Mouse (Mus musculus) myocyte (in vitro differentiated cells): ENCODE data around the gene Mzf1. TPM values are rescaled to one million over a fixed set of nuclear protein-coding genes. Genes with fewer than 3 reads are reported as not detected.

Source experiments
- H3K27me3 ChIP-seq: one replicate; pipeline ENCODE4 v1.6.1; 2011; ENCODE audit not compliant: control insufficient read depth, insufficient read depth, insufficient read length
- H3K36me3 ChIP-seq: one replicate; pipeline ENCODE4 v1.6.1; 2011; ENCODE audit not compliant: control insufficient read depth, insufficient read depth
- H3K4me2 ChIP-seq: one replicate; pipeline ENCODE4 v1.6.1; 2011; ENCODE audit warnings: low read depth, control low read depth
- H3K4me3 ChIP-seq: one replicate; pipeline ENCODE4 v1.5.1; 2011; ENCODE audit warnings: mild to moderate bottlenecking, control low read depth, moderate library complexity
- H3K79me2 ChIP-seq: one replicate; pipeline ENCODE4 v1.6.1; 2011; ENCODE audit not compliant: control insufficient read depth, insufficient read depth
- H3ac ChIP-seq: one replicate; pipeline ENCODE4 v1.6.1; 2011; ENCODE audit not compliant: control insufficient read depth, insufficient read length
- CEBPB ChIP-seq: IDR thresholded peaks from 2 replicates; pipeline ENCODE4 v1.6.1; 2011; ENCODE audit warnings: mild to moderate bottlenecking, moderate library complexity; ENCODE audit not compliant: poor library complexity, insufficient read depth, severe bottlenecking
- E2F4 ChIP-seq: IDR thresholded peaks from one replicate; pipeline ENCODE4 v1.6.1; 2011; ENCODE audit warnings: mild to moderate bottlenecking, control low read depth, moderate library complexity; ENCODE audit not compliant: insufficient read depth
- MAX ChIP-seq: IDR thresholded peaks from one replicate; pipeline ENCODE4 v1.6.1; 2011; ENCODE audit warnings: low read depth, mild to moderate bottlenecking, control low read depth
- MYOD1 ChIP-seq, 3 experiments: IDR thresholded peaks; one replicate each; pipeline ENCODE4 v1.6.1; 2011; ENCODE audit warnings: control low read depth in 2 of 3, low read depth in 2 of 3, mild to moderate bottlenecking in 2 of 3, moderate library complexity in 1 of 3; ENCODE audit not compliant: insufficient read length in 2 of 3, control insufficient read depth in 1 of 3
- MYOG ChIP-seq, 3 experiments: IDR thresholded peaks; one replicate each; pipeline ENCODE4 v1.6.1; 2011; ENCODE audit warnings: control low read depth in 2 of 3, low read depth in 2 of 3, mild to moderate bottlenecking in 2 of 3; ENCODE audit not compliant: insufficient read length in 2 of 3, control insufficient read depth in 1 of 3, insufficient read depth in 1 of 3
- POLR2A ChIP-seq: IDR thresholded peaks from one replicate; pipeline ENCODE4 v1.6.1; 2011; ENCODE audit warnings: low read depth, mild to moderate bottlenecking, control low read depth, moderate library complexity; ENCODE audit not compliant: insufficient read length
- POLR2AphosphoS2 ChIP-seq: IDR thresholded peaks from one replicate; pipeline ENCODE4 v1.6.1; 2011; ENCODE audit warnings: low read depth, control low read depth; ENCODE audit not compliant: insufficient read length
- REST ChIP-seq: IDR thresholded peaks from one replicate; pipeline ENCODE4 v1.6.1; 2011; ENCODE audit warnings: mild to moderate bottlenecking, control low read depth, moderate library complexity; ENCODE audit not compliant: insufficient read depth, insufficient read length
- SRF ChIP-seq: IDR thresholded peaks from one replicate; pipeline ENCODE4 v1.6.1; 2011; ENCODE audit warnings: low read depth; ENCODE audit not compliant: control insufficient read depth, insufficient read length
- TCF12 ChIP-seq: IDR thresholded peaks from one replicate; pipeline ENCODE4 v1.6.1; 2011; ENCODE audit warnings: mild to moderate bottlenecking, control low read depth; ENCODE audit not compliant: poor library complexity, insufficient read depth, severe bottlenecking
- TCF3 ChIP-seq: IDR thresholded peaks from one replicate; pipeline ENCODE4 v1.6.1; 2011; ENCODE audit warnings: low read depth, control low read depth; ENCODE audit not compliant: insufficient read length
- USF1 ChIP-seq: IDR thresholded peaks from one replicate; pipeline ENCODE4 v1.6.1; 2011; ENCODE audit warnings: low read depth, mild to moderate bottlenecking, control low read depth, moderate library complexity
- polyA plus RNA-seq: library from polyadenylated mRNA; unstranded; fragments of >200 nt; fragmentation: generic; extraction: Trizol; gene quantifications from one replicate; pipeline ENCODE4 v1.2.1, GENCODE M21; 2012; ENCODE audit warnings: missing spikeins

Mzf1 gene
- polyA plus RNA-seq, 1 experiment: 0.37 TPM

DNA sequence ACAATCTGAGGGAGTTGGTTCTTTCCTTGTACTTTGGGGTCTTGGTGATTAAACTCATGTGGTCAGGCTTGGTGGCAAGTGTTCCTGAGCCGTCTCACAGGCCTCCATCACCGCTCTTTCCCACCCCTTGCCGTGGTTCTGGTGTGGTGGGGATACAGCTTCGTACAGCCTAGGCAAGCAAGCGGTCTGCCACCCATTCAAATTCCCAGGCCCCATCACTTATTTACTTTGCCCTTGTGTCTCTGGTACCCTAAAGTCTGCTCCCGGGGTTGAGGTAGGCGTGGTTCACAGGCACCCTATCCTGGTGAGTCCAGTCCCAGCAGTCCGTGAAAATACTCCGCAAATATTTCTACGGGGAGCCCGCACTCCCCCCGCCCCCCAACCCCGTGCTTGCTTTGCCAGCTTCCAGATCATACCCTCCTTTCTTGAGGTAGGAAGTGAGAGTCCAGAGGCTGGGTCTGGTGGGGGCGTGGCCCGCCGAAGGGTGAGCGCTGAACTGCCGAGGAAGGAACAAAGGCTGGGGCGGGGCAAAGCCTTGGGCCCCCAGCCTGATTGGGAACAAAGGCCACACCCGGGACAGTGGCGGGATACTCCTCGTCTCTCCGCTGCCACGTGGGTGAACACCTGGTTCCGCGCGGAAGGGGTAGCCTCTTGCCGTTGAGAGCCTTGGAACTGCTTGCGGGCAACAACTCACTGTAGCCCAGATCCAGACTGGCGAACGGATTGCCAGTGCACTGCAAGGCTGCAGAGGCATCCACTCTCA, 31.6 kb downstream of the Mzf1 start:
- Histone ChIP-seq H3K4me2 (peak overlapping the region; percentile 96), H3K36me3 (peaks cover 15% of the 10 kb centered on the region), H3K27me3 (no peaks in the 10 kb centered on the region), H3K4me3 (peak overlapping the region; percentile 51), H3K79me2 (peaks cover 31% of the 10 kb centered on the region), H3ac (peak overlapping the region; percentile 92)
- TF ChIP-seq MYOD1 (IDR thresholded peaks at IDR 0.05; ENCODE audit: control insufficient read depth in 1 of 3, insufficient read length in 2 of 3, low read depth in 2 of 3) (peak in 2 of 3 experiments; percentile 36 to 61), SRF (peak; percentile 32), TCF12 (no peak), TCF3 (no peak), POLR2A (peak; percentile 44), MYOG (IDR thresholded peaks at IDR 0.05; ENCODE audit: control insufficient read depth in 1 of 3, insufficient read depth in 1 of 3, insufficient read length in 2 of 3, low read depth in 2 of 3) (peak in 1 of 3 experiments; percentile 26)

GRCm38 (mm10) chr7:13015217-13015616, 39.3 kb downstream of the Mzf1 start:
- no peak for TF ChIP-seq POLR2A
- Histone ChIP-seq H3K4me2 (no peak overlapping the region), H3K36me3 (no peaks in the 10 kb centered on the region), H3K79me2 (no peaks in the 10 kb centered on the region), H3K4me3 (no peak overlapping the region), H3K27me3 (no peaks in the 10 kb centered on the region), H3ac (no peak overlapping the region)

GRCm38 (mm10) chr7:13014275-13014839, 40.2 kb downstream of the Mzf1 start:
- peaks cover under 1% of the 10 kb centered on the region for H3K79me2 ChIP-seq
- no peaks in the 10 kb centered on the region for H3K27me3 ChIP-seq
- no peak overlapping the region for H3K4me2 ChIP-seq

GRCm38 (mm10) chr7:13013671-13014070, 40.9 kb downstream of the Mzf1 start:
- H3K36me3 ChIP-seq: no peaks in the 10 kb centered on the region
- no peaks in the 10 kb centered on the region for H3K27me3 ChIP-seq
- H3K4me3 ChIP-seq: no peak overlapping the region
- peaks cover 7% of the 10 kb centered on the region for H3K79me2 ChIP-seq
- no peak for TF ChIP-seq MAX
- TF ChIP-seq POLR2A: no peak
- no peak for TF ChIP-seq USF1
- no peak for TF ChIP-seq TCF12
- no peak for TF ChIP-seq SRF
- TF ChIP-seq MYOD1 (IDR thresholded peaks at IDR 0.05; ENCODE audit: control insufficient read depth in 1 of 3, insufficient read length in 2 of 3, low read depth in 2 of 3): no peak
- no peak for TF ChIP-seq POLR2AphosphoS2
- TF ChIP-seq TCF3: no peak
- no peak for TF ChIP-seq CEBPB
- no peak for TF ChIP-seq E2F4
- no peak for TF ChIP-seq REST
- TF ChIP-seq MYOG (IDR thresholded peaks at IDR 0.05; ENCODE audit: control insufficient read depth in 1 of 3, insufficient read depth in 1 of 3, insufficient read length in 2 of 3, low read depth in 2 of 3): no peak
- no peak overlapping the region for H3K4me2 ChIP-seq
- no peak overlapping the region for H3ac ChIP-seq

More at GRCm38 (mm10) chr7:13014275-13014839, 40.2 kb downstream of the Mzf1 start:
- Histone ChIP-seq H3K36me3 (no peaks in the 10 kb centered on the region), H3ac (no peak overlapping the region), H3K4me3 (no peak overlapping the region)
- TF ChIP-seq REST (no peak), E2F4 (no peak), MYOD1 (IDR thresholded peaks at IDR 0.05; ENCODE audit: control insufficient read depth in 1 of 3, insufficient read length in 2 of 3, low read depth in 2 of 3) (no peak), SRF (no peak), TCF12 (no peak), TCF3 (no peak), MYOG (IDR thresholded peaks at IDR 0.05; ENCODE audit: control insufficient read depth in 1 of 3, insufficient read depth in 1 of 3, insufficient read length in 2 of 3, low read depth in 2 of 3) (no peak), POLR2AphosphoS2 (no peak), MAX (no peak), POLR2A (no peak)

DNA sequence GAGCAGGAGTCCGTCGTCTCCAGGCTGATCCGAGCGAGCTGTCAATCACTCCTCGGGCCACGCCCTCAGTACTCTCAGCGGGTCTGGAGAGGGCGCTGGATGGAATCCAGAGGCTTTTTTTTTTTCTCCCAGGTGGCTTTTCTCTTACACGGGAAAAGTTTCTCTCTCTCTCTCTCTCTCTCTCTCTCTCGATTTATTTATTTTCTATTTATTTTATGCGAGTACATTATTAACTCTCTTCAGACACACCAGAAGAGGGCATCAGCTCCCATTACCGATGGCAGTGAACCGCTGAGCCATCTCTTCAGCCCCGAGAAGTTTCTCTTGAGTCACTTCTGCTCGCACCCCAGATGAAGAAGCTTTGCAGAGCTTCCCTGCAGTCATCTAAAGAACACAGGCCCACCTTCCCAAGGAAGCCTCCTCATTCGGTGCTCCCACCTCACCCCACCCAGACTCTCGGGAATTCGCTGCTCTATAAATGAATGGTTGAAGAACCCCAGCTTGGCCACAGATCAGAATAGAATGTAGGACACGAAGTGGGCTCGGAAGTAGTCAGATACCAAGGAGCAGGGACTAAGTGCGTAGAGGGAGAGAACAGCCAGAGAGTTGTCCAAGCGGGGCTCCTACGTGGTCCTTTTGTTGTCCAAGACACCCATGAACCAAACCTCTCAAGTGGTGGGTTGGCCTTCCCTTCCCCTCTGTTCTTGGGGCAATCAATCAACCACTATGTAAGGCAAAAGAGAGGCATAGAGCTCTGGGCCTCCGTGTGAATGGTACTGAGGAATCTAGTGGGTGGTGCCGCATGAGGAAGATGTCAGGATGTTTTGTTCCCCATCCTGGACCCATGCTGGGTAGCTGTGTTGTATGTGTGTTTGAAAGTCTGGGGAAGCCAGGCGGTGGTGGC, 44.3 kb downstream of the Mzf1 start, which contains the start of gene Zbtb45:
TSS of gene Zbtb45 (minus strand) at position 30 of the 904 bp plus-strand sequence.
- no peaks in the 10 kb centered on the region for H3K36me3 ChIP-seq
- peaks cover 14% of the 10 kb centered on the region for H3K79me2 ChIP-seq
- peak within 1 kb of the TSS; percentile 85 for H3K4me2 ChIP-seq
- H3K27me3 ChIP-seq: no peaks in the 10 kb centered on the region
- peak within 1 kb of the TSS; percentile 48 for H3ac ChIP-seq
- peak within 1 kb of the TSS; percentile 91 for H3K4me3 ChIP-seq
- peak; percentile 1 for TF ChIP-seq REST
- no peak for TF ChIP-seq POLR2AphosphoS2
- peak; percentile 56 for TF ChIP-seq POLR2A
